28 mouse cellular contexts compared by ENCODE assay signal in genomic region chr7:121480106-121480505, GRCm38 (mm10).
DNase-seq lines count a peak whose midpoint lies in the region; ATAC-seq and TF ChIP-seq lines count a peak whose summit lies in the region.
"Had no signal": no experiment of that assay in that cellular context is flagged by ENCODE, and none has a peak within 500 bp of the region (broad histone marks: within the 10 kb centered on the region; RNA-seq: fewer than 3 reads in every experiment).

No protein-coding gene starts in this region.

- TF ChIP-seq POLR2A in bone marrow, adult 2 months (IDR thresholded peaks at IDR 0.05; ENCODE audit: borderline replicate concordance, control insufficient read depth, low read depth, low read length) = no peak

- peaks cover 1% of the 10 kb centered on the region; the same call in 1 of the 2 replicates for H3K4me1 ChIP-seq in bone marrow, adult 2 months (ENCODE audit: control insufficient read depth, insufficient read depth, low read length)
- H3K4me1 ChIP-seq: embryonic facial prominence, embryonic 13.5 days; embryonic facial prominence, embryonic 15.5 days; forebrain, embryonic 10.5 days; forebrain, embryonic 12.5 days had no signal

- peak overlapping the region; percentile 48; the same call in 1 of the 2 replicates for H3K27ac ChIP-seq in bone marrow, adult 2 months (ENCODE audit: control insufficient read depth, insufficient read depth, low read depth, low read length, poor library complexity)
- H3K27ac ChIP-seq: embryonic facial prominence, embryonic 13.5 days; embryonic facial prominence, embryonic 15.5 days; forebrain, embryonic 10.5 days; forebrain, embryonic 12.5 days had no signal

- no peaks in the 10 kb centered on the region for H3K36me3 ChIP-seq in splenic B cell, adult 2 months (ENCODE audit: control insufficient read depth, insufficient read depth, low read length, poor library complexity, severe bottlenecking)
- H3K36me3 ChIP-seq: embryonic facial prominence, embryonic 13.5 days; embryonic facial prominence, embryonic 15.5 days; forebrain, embryonic 10.5 days; forebrain, embryonic 12.5 days; G1E had no signal

- H3K27me3 ChIP-seq in splenic B cell, adult 2 months (ENCODE audit: control insufficient read depth, insufficient read depth, low read length, poor library complexity, severe bottlenecking) = no peaks in the 10 kb centered on the region
- H3K27me3 ChIP-seq: embryonic facial prominence, embryonic 13.5 days; embryonic facial prominence, embryonic 15.5 days; forebrain, embryonic 12.5 days had no signal

- no peak overlapping the region for H3K4me3 ChIP-seq in bone marrow, adult 2 months (replicated peaks; ENCODE audit: control insufficient read depth, low read depth, low read length)
- H3K4me3 ChIP-seq: embryonic facial prominence, embryonic 13.5 days; embryonic facial prominence, embryonic 15.5 days; erythroblast, embryonic 14.5 days; forebrain, embryonic 10.5 days; forebrain, embryonic 12.5 days had no signal

- intact Hi-C loops in gastrocnemius, postnatal 14 days (cut with DNase I; ENCODE audit: low total_unique reads) = no loop called here

- WGBS in bone marrow, adult 2 months = 58% methylated on average over 4 of the region's 4 CpGs

- peak; percentile 11 to 22 for DNase-seq in spleen, postnatal 36 days (ENCODE audit: low spot score in 2 of 2)
- DNase-seq in spleen, adult 18-20 months = no peak
- DNase-seq in B cell, adult 2 months = peak; percentile 37 to 38
- DNase-seq in splenic B cell, adult 2 months (ENCODE audit: low read depth, low spot score) = peak; percentile 75
- DNase-seq in right cerebral cortex, adult 2 months (ENCODE audit: low spot score in 2 of 2) = no peak
- no peak for DNase-seq in gastrocnemius, postnatal 14 days
- DNase-seq: adrenal gland, adult 8-10 months; adrenal gland, postnatal 14 days; adrenal gland, postnatal 36 days; cerebellum, adult 11 months; cerebellum, adult 18-20 months; cerebellum, adult 8-10 months; cerebellum, adult 9-11 months; cerebellum, postnatal 14 days; cerebellum, postnatal 36 days; embryo, embryonic 11 days had no signal

- no peak for TF ChIP-seq CTCF in bone marrow, adult 2 months (IDR thresholded peaks at IDR 0.05; ENCODE audit: control insufficient read depth, insufficient read depth, low read length)

- no peak for ATAC-seq in frontal cortex, adult (ENCODE audit: low TSS enrichment)
- ATAC-seq: activated CD4-positive, CD25-positive, alpha-beta regulatory T cell, adult 4 months; forebrain, embryonic 14.5 days; forebrain, embryonic 16.5 days; Patski had no signal

Comparison
In these comparisons a context has a peak if more than half of its experiments do, and no peak if none do; other contexts are left out.
1. DNase-seq: peak in spleen, postnatal 36 days (2 of 2), B cell, adult 2 months (2 of 2) and splenic B cell, adult 2 months (single experiment); none in spleen, adult 18-20 months (0 of 2), right cerebral cortex, adult 2 months (0 of 2) and gastrocnemius, postnatal 14 days (single experiment).